Mouse (Mus musculus): ENCODE measurements around the gene Brms1l. TPM values are rescaled to one million over a fixed set of nuclear protein-coding genes. Genes with fewer than 3 reads are reported as not detected.

Brms1l gene
- 87.0 TPM for polyA plus RNA-seq (2014; fragmentation: Illumina TruSeq; extraction: RNeasy Lipid Tissue Mini Kit (QIAGEN cat#74804); ENCODE audit: low read depth, low replicate concordance)

GRCm38 (mm10) chr12:55836199-55836951 is at the start of gene Brms1l:
Brms1l (plus strand) TSS chr12:55836324.

DNA sequence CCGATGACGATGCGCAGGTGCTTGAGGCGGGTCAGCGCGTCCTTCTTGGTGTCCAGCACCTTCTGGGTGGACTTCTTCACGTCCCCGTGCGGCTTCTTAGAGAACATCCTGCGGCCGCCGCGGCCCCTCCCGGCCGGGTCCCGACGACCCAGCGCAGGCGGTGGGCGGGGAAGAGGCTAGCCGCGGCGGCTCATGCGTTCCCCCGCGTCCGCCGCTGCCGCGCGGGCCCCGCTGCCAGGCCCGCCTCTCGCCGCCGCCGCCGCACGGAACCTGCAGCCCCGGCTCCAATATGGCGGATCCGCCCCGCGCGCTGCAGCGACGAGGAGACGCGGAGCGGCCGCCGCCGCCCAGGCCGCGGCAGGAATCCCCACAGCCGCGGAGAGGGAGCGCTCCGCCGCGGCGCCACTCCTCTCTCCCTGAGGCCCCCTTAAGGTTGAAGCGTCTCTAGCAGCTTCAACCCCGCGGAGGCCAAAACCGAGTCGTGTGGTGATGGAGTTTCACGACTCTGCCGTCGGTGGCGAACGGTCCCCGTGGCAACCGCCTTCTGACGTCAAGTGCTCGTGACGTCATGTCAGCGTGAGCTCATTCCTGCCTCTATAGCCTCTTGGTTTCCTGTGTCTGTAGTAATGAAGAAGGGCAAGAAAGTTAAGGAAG is 15.3 kb upstream of the Brms1l start, which contains the start of gene Ralgapa1:
Gene Ralgapa1 (minus strand): TSS at position 507 of the 654 bp plus-strand sequence.

Other genes with a start within 250 kb of the Brms1l start
- 1.4 TPM for gene Insm2, start 236.9 kb upstream of the Brms1l start, polyA plus RNA-seq (2014; fragmentation: Illumina TruSeq; extraction: RNeasy Lipid Tissue Mini Kit (QIAGEN cat#74804); ENCODE audit: low read depth, low replicate concordance)
- 129 TPM for gene Ralgapa1, start 15.2 kb upstream of the Brms1l start, polyA plus RNA-seq (2014; fragmentation: Illumina TruSeq; extraction: RNeasy Lipid Tissue Mini Kit (QIAGEN cat#74804); ENCODE audit: low read depth, low replicate concordance)

Data from adrenal gland, adult 10 weeks (tissue).